Mouse (Mus musculus): ENCODE data around the gene Prss23. TPM values are rescaled to one million over a fixed set of nuclear protein-coding genes. Genes with fewer than 3 reads are reported as not detected.

Gene Prss23
- 10 to 100 TPM; 34.7 to 35.5 TPM for total RNA-seq (2021)
- long read RNA-seq, experiment 1, transcript Prss23-201 (2 exons, 3,228 nt): major isoform, 26 of 46 reads
- long read RNA-seq, experiment 1, transcript Prss23-205 (2 exons, 682 nt): minor isoform, 8 of 46 reads
- long read RNA-seq, experiment 1, partial matches to known transcripts: 4 of 46 reads
- long read RNA-seq, experiment 1, other reads (novel, unspliced or antisense): 2 of 46 reads
- long read RNA-seq, experiment 2, transcript Prss23-205 (2 exons, 682 nt): minor isoform, 8 of 45 reads
- long read RNA-seq, experiment 2, transcript Prss23-201 (2 exons, 3,228 nt): major isoform, 32 of 45 reads
- long read RNA-seq, experiment 2, partial matches to known transcripts: 0 of 45 reads
- long read RNA-seq, experiment 2, other reads (novel, unspliced or antisense): 3 of 45 reads

- DNase-seq (ENCODE audit: low spot score in 2 of 2): no peak
Observed at GRCm38 (mm10) chr7:89526731-89527429, at the start of gene Prss23. TSS of gene Prss23 (minus strand) at chr7:89527187.

- DNase-seq (ENCODE audit: low spot score in 2 of 2): no peak
Observed at GRCm38 (mm10) chr7:89576127-89576526, 49.1 kb upstream of the Prss23 start.

- no peak for DNase-seq (ENCODE audit: low spot score in 2 of 2)
Observed at GRCm38 (mm10) chr7:89564569-89564968, 37.6 kb upstream of the Prss23 start.

GRCm38 (mm10) chr7:89563501-89563900, 36.5 kb upstream of the Prss23 start:
- peak in 1 of 2 experiments; percentile 11 for DNase-seq (ENCODE audit: low spot score in 2 of 2)

GRCm38 (mm10) chr7:89562140-89562539, 35.2 kb upstream of the Prss23 start:
- no peak for DNase-seq (ENCODE audit: low spot score in 2 of 2)

GRCm38 (mm10) chr7:89560939-89561338, 34.0 kb upstream of the Prss23 start:
- no peak for DNase-seq (ENCODE audit: low spot score in 2 of 2)

GRCm38 (mm10) chr7:89559633-89560032, 32.6 kb upstream of the Prss23 start:
- DNase-seq (ENCODE audit: low spot score in 2 of 2): no peak

- DNase-seq (ENCODE audit: low spot score in 2 of 2): no peak
Observed at GRCm38 (mm10) chr7:89559105-89559504, 32.1 kb upstream of the Prss23 start.

- DNase-seq (ENCODE audit: low spot score in 2 of 2): no peak
Observed at GRCm38 (mm10) chr7:89558446-89559039, 31.6 kb upstream of the Prss23 start.

- DNase-seq (ENCODE audit: low spot score in 2 of 2): no peak
Observed at GRCm38 (mm10) chr7:89557056-89557455, 30.1 kb upstream of the Prss23 start.

GRCm38 (mm10) chr7:89556652-89557051, 29.7 kb upstream of the Prss23 start:
- no peak for DNase-seq (ENCODE audit: low spot score in 2 of 2)

GRCm38 (mm10) chr7:89555170-89555569, 28.2 kb upstream of the Prss23 start:
- DNase-seq (ENCODE audit: low spot score in 2 of 2): no peak

GRCm38 (mm10) chr7:89554068-89554467, 27.1 kb upstream of the Prss23 start:
- DNase-seq (ENCODE audit: low spot score in 2 of 2): no peak

- DNase-seq (ENCODE audit: low spot score in 2 of 2): no peak
Observed at GRCm38 (mm10) chr7:89540976-89541375, 14.0 kb upstream of the Prss23 start.

- no peak for DNase-seq (ENCODE audit: low spot score in 2 of 2)
Observed at GRCm38 (mm10) chr7:89539391-89539790, 12.4 kb upstream of the Prss23 start.

- no peak for DNase-seq (ENCODE audit: low spot score in 2 of 2)
Observed at GRCm38 (mm10) chr7:89527430-89527856, 456 bp upstream of the Prss23 start.

- DNase-seq (ENCODE audit: low spot score in 2 of 2): no peak
Observed at GRCm38 (mm10) chr7:89523816-89524215, 3.2 kb downstream of the Prss23 start.

- DNase-seq (ENCODE audit: low spot score in 2 of 2): no peak
Observed at GRCm38 (mm10) chr7:89522170-89522569, 4.8 kb downstream of the Prss23 start.

GRCm38 (mm10) chr7:89517460-89518390, 9.3 kb downstream of the Prss23 start:
- peak; percentile 52 to 78 for DNase-seq (ENCODE audit: low spot score in 2 of 2)

GRCm38 (mm10) chr7:89516551-89517459, 10.2 kb downstream of the Prss23 start:
- DNase-seq (ENCODE audit: low spot score in 2 of 2): no peak
